Mouse (Mus musculus) kidney, adult 8-10 months (tissue): ENCODE results near the gene Olfr294.

ENCODE experiments used
- DNase-seq, 2 experiments: peaks; one replicate each; pipeline ENCODE4 v3.0.0; 2022

The Olfr294 gene

DNA sequence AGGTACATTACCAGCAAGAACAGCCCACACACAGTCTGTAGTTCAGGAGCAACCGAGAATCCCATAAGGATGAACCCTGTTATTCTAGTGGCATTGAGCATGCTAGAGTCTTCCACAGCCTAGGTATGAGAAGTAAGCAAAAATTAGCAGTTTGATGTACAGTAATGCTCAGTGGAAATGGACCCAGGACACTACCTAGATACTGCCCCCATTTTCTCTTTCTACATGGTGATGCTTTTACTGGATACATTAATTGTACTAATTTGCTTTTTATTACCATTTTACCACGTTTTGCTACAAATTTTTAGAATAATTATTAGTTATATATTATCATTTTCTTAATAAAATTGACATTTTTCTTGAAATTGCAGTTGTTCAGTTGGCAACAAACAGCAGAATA, at the start of gene Olfr294:
Olfr294 (minus strand) TSS at position 101 of the 400 bp plus-strand sequence.
- DNase-seq, result no peak

DNA sequence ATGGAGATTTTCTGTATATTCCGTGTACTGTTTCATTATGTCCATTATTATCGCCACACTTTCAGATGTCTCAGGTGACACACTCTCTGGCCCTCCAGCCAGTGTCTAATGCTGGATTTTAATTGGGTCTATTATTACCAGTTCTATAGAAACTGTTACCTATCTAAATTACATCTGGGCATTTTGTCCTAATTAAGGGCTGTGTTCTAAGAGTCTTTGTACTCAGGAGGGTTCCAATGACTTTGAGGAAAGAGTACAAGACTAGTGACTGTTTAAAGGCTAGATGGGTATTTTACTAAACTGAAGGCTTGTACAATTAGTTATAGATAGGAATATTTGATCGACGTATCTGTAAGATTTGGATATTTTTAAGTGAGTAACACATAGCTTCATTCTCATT, 32.3 kb upstream of the Olfr294 start, which contains the start of gene Olfr293:
Olfr293 (plus strand) TSS at position 301 of the 400 bp plus-strand sequence.
- no peak for DNase-seq

DNA sequence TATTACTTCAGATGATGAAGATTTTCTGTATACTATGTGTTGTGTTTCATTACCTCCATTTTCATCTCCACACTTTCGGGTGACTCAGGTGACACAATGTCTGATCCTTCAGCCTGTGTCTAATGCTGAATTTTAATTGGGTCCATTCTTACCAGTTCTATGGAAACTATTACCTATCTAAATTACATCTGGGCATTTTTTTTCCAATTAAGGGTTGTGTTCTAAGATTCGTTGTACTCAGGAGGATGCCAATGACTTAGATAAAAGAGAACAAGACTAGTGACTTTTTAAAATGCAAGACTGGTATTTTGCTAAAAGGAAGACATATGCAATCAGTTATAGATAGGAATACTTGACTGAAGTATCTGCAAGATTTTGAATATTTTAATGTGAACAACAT, 32.9 kb downstream of the Olfr294 start, which contains the start of gene Olfr295:
Olfr295 (plus strand) TSS at position 301 of the 400 bp plus-strand sequence.
- DNase-seq, result no peak
